Mouse (Mus musculus) G1E (cell line): ENCODE data around the gene Slc38a2.

Source experiments
- CTCF ChIP-seq: IDR thresholded peaks from 2 replicates; pipeline ENCODE4 v1.5.1; 2012; ENCODE audit warnings: low read depth, low read length, inconsistent platforms, mixed read lengths
- GATA1 ChIP-seq: IDR thresholded peaks from 2 replicates; pipeline ENCODE4 v1.6.1; 2012; ENCODE audit warnings: borderline replicate concordance, low read length, inconsistent platforms, mixed read lengths
- GATA2 ChIP-seq: IDR thresholded peaks from 2 replicates; pipeline ENCODE4 v1.6.1; 2012; ENCODE audit warnings: low read depth, low read length, inconsistent platforms, borderline replicate concordance
- POLR2AphosphoS5 ChIP-seq: IDR thresholded peaks from 2 replicates; pipeline ENCODE4 v1.6.1; 2012; ENCODE audit warnings: low read depth, low read length, inconsistent platforms; ENCODE audit not compliant: insufficient replicate concordance
- TAL1 ChIP-seq: conservative IDR thresholded peaks from 2 replicates; pipeline ENCODE4 v1.6.1; 2012; ENCODE audit warnings: low read depth, low read length, inconsistent platforms, mixed read lengths

- TF ChIP-seq GATA1: no peak
- TF ChIP-seq CTCF: no peak
- TF ChIP-seq GATA2: no peak
- TF ChIP-seq POLR2AphosphoS5: no peak
- TF ChIP-seq TAL1: no peak
These were observed 44.8 kb downstream of the Slc38a2 start for GRCm38 (mm10) chr15:96654714-96655113.
